Mouse (Mus musculus): ENCODE measurements around the gene Tcp10c. TPM values are rescaled to one million over a fixed set of nuclear protein-coding genes. Genes with fewer than 3 reads are reported as not detected.
"Not testable (repeated sequence)": the region's sequence is repeated elsewhere in the genome, so short reads cannot be mapped to it uniquely, and the experiment has no call there.

The Tcp10c gene
- total RNA-seq, 4 experiments from 2014 or later: 0.25 TPM; not detected in 3

GRCm38 (mm10) chr17:13391020-13391419, 36.6 kb downstream of the Tcp10c start:
- DNase-seq: not testable (repeated sequence)

DNA sequence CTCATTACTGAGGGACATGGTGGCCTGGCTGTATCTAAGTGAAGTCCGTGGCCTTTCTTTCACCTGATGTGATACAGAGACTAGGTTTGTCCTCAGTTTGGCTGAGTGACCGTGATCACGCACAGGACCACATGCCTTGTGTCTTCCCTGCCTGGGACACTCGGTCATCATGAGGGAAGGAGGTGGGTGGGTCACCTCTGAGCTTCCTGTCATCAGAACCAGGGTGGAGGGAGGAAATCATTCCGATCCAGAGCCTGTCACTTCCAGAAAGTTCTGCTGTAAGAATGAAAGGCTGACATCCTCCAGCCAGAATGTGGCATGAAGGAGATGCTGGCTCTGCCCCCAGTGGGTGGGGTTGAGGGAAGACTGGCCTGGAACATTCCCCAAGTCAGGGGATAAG, 45.6 kb downstream of the Tcp10c start:
- not testable (repeated sequence) for DNase-seq

GRCm38 (mm10) chr17:13402118-13402517, 47.7 kb downstream of the Tcp10c start:
- DNase-seq: not testable (repeated sequence)

DNA sequence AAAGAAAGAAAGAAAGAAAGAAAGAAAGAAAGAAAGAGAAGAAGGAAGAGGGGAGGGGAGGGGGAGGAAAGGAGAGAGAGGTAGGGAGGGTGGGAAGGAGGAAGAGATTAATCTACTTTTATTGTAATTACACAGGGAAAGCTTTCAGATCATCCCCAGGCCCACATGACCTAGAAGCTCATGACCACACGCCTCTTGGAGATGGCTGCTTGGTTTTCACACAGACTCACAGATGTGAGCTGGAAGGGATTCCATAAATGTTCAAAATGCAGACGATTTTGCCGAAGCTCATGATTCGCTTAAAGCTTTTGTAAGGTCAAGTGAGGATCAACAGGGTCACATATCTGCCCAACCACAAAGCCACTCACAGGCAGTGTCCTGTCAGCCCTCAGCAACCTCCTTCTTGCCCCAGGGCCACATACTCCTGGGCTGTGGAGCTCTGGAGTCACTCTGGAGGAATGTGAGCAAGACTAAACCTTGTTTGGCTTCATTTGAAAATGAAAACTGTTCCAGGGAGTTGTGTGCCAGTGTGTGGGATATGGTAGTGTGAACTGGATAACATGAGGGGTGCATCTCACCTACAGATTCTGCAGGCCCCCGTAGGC, 49.3 kb downstream of the Tcp10c start:
- DNase-seq: not testable (repeated sequence)

- DNase-seq: not testable (repeated sequence)
Measured at GRCm38 (mm10) chr17:13406023-13406422, 51.7 kb downstream of the Tcp10c start.

DNA sequence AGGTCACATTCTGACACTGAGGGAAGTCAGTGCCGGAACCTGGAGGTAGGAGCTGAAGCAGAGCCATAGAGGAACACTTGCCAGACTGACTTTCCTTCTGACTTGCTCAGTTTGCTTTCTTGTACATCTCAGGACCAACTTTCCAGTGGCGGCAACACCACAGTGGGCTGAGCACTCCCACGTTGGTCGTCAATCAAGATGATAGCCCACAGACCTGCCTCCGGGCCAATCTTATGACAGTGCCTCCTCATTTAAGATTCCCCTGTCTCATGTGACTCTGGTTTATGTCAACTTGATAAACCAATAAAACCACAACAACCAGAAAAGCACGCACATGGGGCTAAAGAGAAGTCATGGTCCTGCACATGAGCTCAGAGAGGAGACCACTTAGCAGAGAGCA, 52.3 kb downstream of the Tcp10c start:
- not testable (repeated sequence) for DNase-seq

DNA sequence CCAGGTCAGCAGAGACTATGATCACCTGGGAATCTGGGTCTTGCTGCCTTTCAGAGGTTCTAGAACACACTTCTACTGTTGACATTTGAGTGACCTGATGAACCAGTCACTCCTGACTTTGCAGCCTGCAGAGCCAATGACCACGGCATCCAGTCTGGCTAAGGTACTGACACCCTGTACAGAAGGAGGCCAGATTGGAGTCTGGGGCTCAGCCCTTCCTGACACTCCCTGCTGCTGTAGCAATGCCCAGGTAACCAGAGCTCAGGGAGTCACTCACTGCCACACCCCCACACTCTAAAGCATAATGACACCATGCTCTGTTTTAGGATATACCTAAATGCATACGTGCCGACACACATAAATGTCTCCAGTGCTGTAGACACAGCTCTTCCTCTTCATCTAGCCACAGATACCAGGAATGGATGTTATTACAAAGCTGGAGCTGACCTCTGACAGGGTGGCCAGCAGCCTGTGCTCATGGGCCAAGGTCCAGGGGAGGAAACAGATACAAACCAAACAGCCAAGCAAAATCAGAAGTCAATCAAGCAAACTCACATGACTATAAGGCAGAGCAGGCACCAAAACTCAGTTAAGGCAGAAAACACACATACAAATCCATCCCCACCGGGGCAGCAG, 53.4 kb downstream of the Tcp10c start:
- not testable (repeated sequence) for DNase-seq

DNA sequence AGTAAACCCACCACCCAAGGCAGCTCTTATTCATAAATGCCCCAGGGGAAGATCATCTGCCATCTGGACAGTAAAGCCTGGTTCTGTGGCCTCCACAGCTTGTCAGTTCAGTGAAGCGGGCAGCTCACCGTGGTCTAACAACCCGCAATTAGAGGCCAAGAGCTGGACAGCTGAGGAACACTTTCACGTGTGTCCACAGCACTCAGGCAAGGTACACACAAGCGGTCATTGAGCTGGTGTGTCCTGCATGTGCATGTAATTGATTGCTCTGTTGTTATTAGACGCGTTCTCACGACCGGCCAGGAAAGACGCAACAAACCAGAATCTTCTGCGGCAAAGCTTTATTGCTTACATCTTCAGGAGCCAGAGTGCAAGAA, 53.9 kb downstream of the Tcp10c start:
- DNase-seq: not testable (repeated sequence)

DNA sequence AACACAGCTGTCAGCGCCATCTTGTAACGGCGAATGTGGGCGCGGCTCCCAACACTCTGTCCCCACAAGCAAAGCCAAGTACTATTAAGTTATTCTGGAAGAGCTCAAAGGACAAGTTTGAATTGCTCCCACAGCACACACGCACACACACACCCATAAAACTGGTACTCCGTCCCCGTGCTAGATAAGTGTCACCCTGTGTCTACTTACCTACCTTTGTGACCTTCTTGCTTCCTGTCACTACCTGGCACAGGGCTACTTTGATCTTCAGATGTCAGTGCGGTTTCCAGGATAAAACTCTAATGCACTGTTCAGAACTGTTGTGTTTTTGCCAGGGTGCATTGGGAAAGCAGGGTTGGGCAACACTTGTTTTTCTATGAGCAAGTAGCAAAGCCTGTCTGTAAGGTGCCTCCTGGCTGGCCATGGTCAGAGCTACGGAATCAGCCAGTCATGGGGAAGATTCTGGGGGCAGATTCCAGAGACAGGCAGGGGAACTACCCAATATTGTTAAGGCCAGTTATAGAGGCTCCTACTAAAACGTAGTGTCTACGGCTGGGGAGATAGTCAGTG, 66.7 kb downstream of the Tcp10c start:
- not testable (repeated sequence) for DNase-seq

GRCm38 (mm10) chr17:13422638-13423037, 68.3 kb downstream of the Tcp10c start:
- DNase-seq: not testable (repeated sequence)

- DNase-seq: not testable (repeated sequence)
Measured at GRCm38 (mm10) chr17:13423373-13424024, 69.1 kb downstream of the Tcp10c start.

GRCm38 (mm10) chr17:13424321-13424720, 69.9 kb downstream of the Tcp10c start:
- DNase-seq: not testable (repeated sequence)

DNA sequence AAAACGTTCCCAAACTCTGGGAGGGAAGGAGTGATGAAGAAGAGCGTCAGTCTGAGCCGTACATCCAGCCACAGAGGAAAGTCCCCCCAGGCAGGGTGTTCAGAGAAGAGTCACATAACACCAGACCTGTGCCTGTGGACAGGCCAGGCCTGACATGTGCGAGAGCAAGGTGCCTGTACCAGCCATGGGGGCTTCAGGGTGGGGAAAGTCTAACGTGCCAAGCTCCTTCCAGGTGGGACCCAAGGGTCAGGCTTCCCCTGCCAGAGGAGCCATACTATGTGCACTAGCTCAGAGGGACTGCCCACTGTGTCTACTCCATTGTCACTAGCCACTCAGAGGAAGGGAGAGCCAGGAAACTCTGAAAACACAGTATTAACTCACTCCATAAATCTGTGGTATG, 71.3 kb downstream of the Tcp10c start:
- DNase-seq: not testable (repeated sequence)

DNA sequence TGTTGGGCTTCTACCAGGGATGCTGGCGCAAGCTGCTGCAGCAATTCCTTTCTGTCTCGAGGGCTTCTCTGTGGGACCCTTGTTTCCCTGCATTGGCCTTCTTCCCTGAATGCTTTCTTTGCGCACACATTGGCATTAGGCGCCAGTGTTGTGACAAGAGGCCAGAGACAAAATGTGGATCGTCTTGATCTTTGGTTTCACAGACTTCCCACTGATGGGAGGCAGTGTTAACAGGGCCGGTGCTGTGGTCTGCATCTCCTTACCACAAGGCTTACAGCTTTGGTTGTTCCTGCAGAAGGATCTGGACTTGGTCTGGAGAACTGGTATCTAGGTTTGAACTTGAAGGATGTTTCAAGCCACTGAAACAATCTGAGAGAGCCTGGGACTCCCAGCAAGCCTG, 72.1 kb downstream of the Tcp10c start:
- DNase-seq: not testable (repeated sequence)

Other genes with a start within 250 kb of the Tcp10c start
- gene Unc93a, start 222.8 kb upstream of the Tcp10c start, total RNA-seq (2022): under 1 TPM in 3 of 4 experiments, not detected in 1; 0.27 to 0.49 (median 0.44) TPM
- not detected for gene Smok2a, start 133.4 kb upstream of the Tcp10c start, total RNA-seq (2022)
- gene Smok2b, start 124.3 kb upstream of the Tcp10c start, total RNA-seq (2022): not detected